11 mouse cellular contexts compared by ENCODE assay signal in genomic region chr8:83978200-83978599, GRCm38 (mm10). TPM values are rescaled to one million over a fixed set of nuclear protein-coding genes. Genes with fewer than 3 reads are reported as not detected.
DNase-seq lines count a peak whose midpoint lies in the region; ATAC-seq and TF ChIP-seq lines count a peak whose summit lies in the region.
"Had no signal": no experiment of that assay in that cellular context is flagged by ENCODE, and none has a peak within 500 bp of the region (broad histone marks: within the 10 kb centered on the region; RNA-seq: fewer than 3 reads in every experiment).

No protein-coding gene starts in this region.

- H3K9me3 ChIP-seq in heart, embryonic 14.5 days (ENCODE audit: control insufficient read depth, low read length), result no peaks in the 10 kb centered on the region
- 0 out of 2 replicates have a peak, but pooled peaks cover 3% of the 10 kb centered on the region for H3K9me3 ChIP-seq in liver, embryonic 12.5 days (replicated peaks)
- no peaks in the 10 kb centered on the region for H3K9me3 ChIP-seq in forebrain, embryonic 15.5 days

- no peak for DNase-seq in heart, postnatal 4 days
- DNase-seq in liver, result no peak
- DNase-seq in left cerebral cortex, adult 11 months (ENCODE audit: low spot score), result no peak
- DNase-seq: cerebellum, adult 11-12 months; embryo, embryonic 11 days; kidney, postnatal 10 days had no signal

- no peak for TF ChIP-seq POLR2A in bone marrow macrophage, adult 2 months (IDR thresholded peaks at IDR 0.05; ENCODE audit: borderline replicate concordance, low read depth, low read length)

- no peak for TF ChIP-seq CTCF in bone marrow macrophage, adult 2 months (IDR thresholded peaks at IDR 0.05; ENCODE audit: low read depth, low read length)

- peak overlapping the region; percentile 46 to 98; a peak in 3 of 4 replicates for H3K27ac ChIP-seq in heart, embryonic 14.5 days (replicated peaks in 1 of 2; ENCODE audit: control insufficient read depth in 1 of 2, insufficient read depth in 1 of 2, low read depth in 2 of 2, low read length in 2 of 2)
- 0 out of 2 replicates have a peak overlapping the region, but pooled peaks have one; percentile 28 for H3K27ac ChIP-seq in liver, embryonic 12.5 days
- H3K27ac ChIP-seq in bone marrow macrophage, adult 2 months (ENCODE audit: insufficient read depth, low read depth, low read length), result peak overlapping the region; percentile 39; the same call in 1 of the 2 replicates
- 0 out of 2 replicates have a peak overlapping the region, but pooled peaks have one; percentile 12 for H3K27ac ChIP-seq in forebrain, embryonic 15.5 days (replicated peaks)

- H3K9ac ChIP-seq in heart, embryonic 14.5 days (ENCODE audit: low read length), result peak overlapping the region; percentile 22; the same call in 1 of the 2 replicates
- H3K9ac ChIP-seq in liver, embryonic 12.5 days, result no peak overlapping the region
- no peak overlapping the region for H3K9ac ChIP-seq in forebrain, embryonic 15.5 days (replicated peaks)

- H3K4me2 ChIP-seq in heart, embryonic 14.5 days (ENCODE audit: low read length), result peak overlapping the region; percentile 28
- H3K4me2 ChIP-seq in liver, embryonic 12.5 days, result no peak overlapping the region
- H3K4me2 ChIP-seq in forebrain, embryonic 15.5 days (replicated peaks), result no peak overlapping the region

- no peak overlapping the region for H3K4me3 ChIP-seq in heart, embryonic 14.5 days (ENCODE audit: control insufficient read depth in 1 of 2, insufficient read depth in 1 of 2, low read depth in 1 of 2, low read length in 2 of 2)
- no peak overlapping the region for H3K4me3 ChIP-seq in liver, embryonic 12.5 days
- H3K4me3 ChIP-seq in bone marrow macrophage, adult 2 months (ENCODE audit: insufficient read depth, low read length), result no peak overlapping the region
- H3K4me3 ChIP-seq in forebrain, embryonic 15.5 days, result no peak overlapping the region

- no peak for ATAC-seq in heart, embryonic 14.5 days (ENCODE audit: insufficient number of reproducible peaks, insufficient read depth, low FRiP score, low read depth)
- ATAC-seq in liver, embryonic 12.5 days, result no peak
- no peak for ATAC-seq in forebrain, embryonic 15.5 days (replicated peaks)

- WGBS in heart, embryonic 14.5 days, result 60% methylated on average over 9 of the region's 9 CpGs
- 75% methylated on average over 9 of the region's 9 CpGs for WGBS in liver, embryonic 12.5 days (ENCODE audit: insufficient replicate concordance)
- 72% methylated on average over 9 of the region's 9 CpGs for WGBS in forebrain, embryonic 15.5 days

- H3K4me1 ChIP-seq in heart, embryonic 14.5 days (ENCODE audit: control insufficient read depth in 2 of 2, insufficient read depth in 2 of 2, low read length in 2 of 2), result peaks cover 41 to 68% of the 10 kb centered on the region in 2 experiments
- H3K4me1 ChIP-seq in liver, embryonic 12.5 days, result peaks cover 57% of the 10 kb centered on the region
- H3K4me1 ChIP-seq in bone marrow macrophage, adult 2 months (ENCODE audit: control insufficient read depth, insufficient read depth, low read length), result peaks cover 26% of the 10 kb centered on the region
- H3K4me1 ChIP-seq in forebrain, embryonic 15.5 days, result peaks cover 27% of the 10 kb centered on the region

- peaks cover 38% of the 10 kb centered on the region for H3K36me3 ChIP-seq in heart, embryonic 14.5 days (ENCODE audit: control insufficient read depth, insufficient read depth, low read length)
- peaks cover 40% of the 10 kb centered on the region for H3K36me3 ChIP-seq in liver, embryonic 12.5 days
- H3K36me3 ChIP-seq in forebrain, embryonic 15.5 days, result peaks cover 27% of the 10 kb centered on the region

- no peaks in the 10 kb centered on the region for H3K27me3 ChIP-seq in heart, embryonic 14.5 days (ENCODE audit: control insufficient read depth, insufficient read depth, low read length)
- no peaks in the 10 kb centered on the region for H3K27me3 ChIP-seq in liver, embryonic 12.5 days (replicated peaks)
- no peaks in the 10 kb centered on the region for H3K27me3 ChIP-seq in forebrain, embryonic 15.5 days
- H3K27me3 ChIP-seq: CH12.LX had no signal

RNA-seq across cellular contexts. Expression of gene Prkaca, which starts 5.4 kb away (rescaled TPM):
- polyA plus RNA-seq in heart, embryonic 14.5 days (2014; fragmentation: Nextera tagmentation; extraction: Ambion mirVana), result 160 and 211 TPM in 2 replicates
- total RNA-seq in heart, postnatal 4 days (2021), result 100 to 1,000 TPM; 389 to 405 TPM
- polyA plus RNA-seq in liver, embryonic 12.5 days (2016; fragmentation: Nextera tagmentation; extraction: Ambion mirVana), result 81.1 and 82.0 TPM in 2 replicates
- 73.1 and 81.8 TPM in 2 replicates for polyA plus RNA-seq in bone marrow macrophage, adult 2 months (2012; ENCODE audit: insufficient read depth, insufficient read length, missing spikeins)
- 169 and 178 TPM in 2 replicates for polyA plus RNA-seq in forebrain, embryonic 15.5 days (2015; fragmentation: Nextera tagmentation; extraction: Ambion mirVana)

RNA-seq across cellular contexts. Expression of gene Samd1, which starts 19.3 kb away (rescaled TPM):
- 7.3 and 8.5 TPM in 2 replicates for polyA plus RNA-seq in heart, embryonic 14.5 days (2014; fragmentation: Nextera tagmentation; extraction: Ambion mirVana)
- total RNA-seq in heart, postnatal 4 days (2021), result 10 to 100 TPM; 36.6 to 42.9 TPM
- 8.5 and 8.7 TPM in 2 replicates for polyA plus RNA-seq in liver, embryonic 12.5 days (2016; fragmentation: Nextera tagmentation; extraction: Ambion mirVana)
- 70.3 and 82.9 TPM in 2 replicates for polyA plus RNA-seq in bone marrow macrophage, adult 2 months (2012; ENCODE audit: insufficient read depth, insufficient read length, missing spikeins)
- polyA plus RNA-seq in forebrain, embryonic 15.5 days (2015; fragmentation: Nextera tagmentation; extraction: Ambion mirVana), result 8.5 and 9.5 TPM in 2 replicates

RNA-seq across cellular contexts. Expression of gene Asf1b, which starts 22.9 kb away (rescaled TPM):
- polyA plus RNA-seq in heart, embryonic 14.5 days (2014; fragmentation: Nextera tagmentation; extraction: Ambion mirVana), result 57.2 and 60.7 TPM in 2 replicates
- 10 to 100 TPM; 25.8 to 26.1 TPM for total RNA-seq in heart, postnatal 4 days (2021)
- polyA plus RNA-seq in liver, embryonic 12.5 days (2016; fragmentation: Nextera tagmentation; extraction: Ambion mirVana), result 113 and 116 TPM in 2 replicates
- polyA plus RNA-seq in bone marrow macrophage, adult 2 months (2012; ENCODE audit: insufficient read depth, insufficient read length, missing spikeins), result 41.3 and 42.9 TPM in 2 replicates
- polyA plus RNA-seq in forebrain, embryonic 15.5 days (2015; fragmentation: Nextera tagmentation; extraction: Ambion mirVana), result 20.7 and 22.2 TPM in 2 replicates

RNA-seq across cellular contexts. Expression of gene 1700067K01Rik, which starts 23.1 kb away (rescaled TPM):
- polyA plus RNA-seq in heart, embryonic 14.5 days (2014; fragmentation: Nextera tagmentation; extraction: Ambion mirVana), result 0.69 and 0.80 TPM in 2 replicates
- total RNA-seq in heart, postnatal 4 days (2021), result under 1 TPM in 1 of 2 experiments, not detected in 1; 0.83 TPM
- polyA plus RNA-seq in liver, embryonic 12.5 days (2016; fragmentation: Nextera tagmentation; extraction: Ambion mirVana), result 0.41 and 0.63 TPM in 2 replicates
- 0.56 TPM in 1 of 2 replicates, not detected in the other for polyA plus RNA-seq in bone marrow macrophage, adult 2 months (2012; ENCODE audit: insufficient read depth, insufficient read length, missing spikeins)
- 1.4 TPM in 2 replicates for polyA plus RNA-seq in forebrain, embryonic 15.5 days (2015; fragmentation: Nextera tagmentation; extraction: Ambion mirVana)

RNA-seq across cellular contexts. Expression of gene Gm10644, which starts 23.2 kb away (rescaled TPM):
- polyA plus RNA-seq in heart, embryonic 14.5 days (2014; fragmentation: Nextera tagmentation; extraction: Ambion mirVana), result 0.51 and 0.66 TPM in 2 replicates
- total RNA-seq in heart, postnatal 4 days (2021), result under 1 TPM; 0.27 to 0.41 TPM
- 0.15 and 0.16 TPM in 2 replicates for polyA plus RNA-seq in liver, embryonic 12.5 days (2016; fragmentation: Nextera tagmentation; extraction: Ambion mirVana)
- polyA plus RNA-seq in bone marrow macrophage, adult 2 months (2012; ENCODE audit: insufficient read depth, insufficient read length, missing spikeins), result 0.98 and 1.3 TPM in 2 replicates
- polyA plus RNA-seq in forebrain, embryonic 15.5 days (2015; fragmentation: Nextera tagmentation; extraction: Ambion mirVana), result 0.74 and 0.95 TPM in 2 replicates

Comparison
In these comparisons a context has a peak if more than half of its experiments do, and no peak if none do; other contexts are left out.
1. H3K27ac ChIP-seq: peak in every context shown above with its lines; median percentile 72 in heart, embryonic 14.5 days; 39 in bone marrow macrophage, adult 2 months; 28 in liver, embryonic 12.5 days; 12 in forebrain, embryonic 15.5 days.